Mouse (Mus musculus): Measurements from ENCODE around the gene Pxk. TPM values are rescaled to one million over a fixed set of nuclear protein-coding genes. Genes with fewer than 3 reads are reported as not detected.
"Not testable (repeated sequence)": the region's sequence is repeated elsewhere in the genome, so short reads cannot be mapped to it uniquely, and the experiment has no call there.

The Pxk gene
- polyA plus RNA-seq, 1 experiment = 19.8 TPM

GRCm38 (mm10) chr14:8164463-8164862, 66.5 kb downstream of the Pxk start:
- Histone ChIP-seq H3K4me3 (ENCODE audit: low read depth, low read length) (no peak overlapping the region), H3K27ac (ENCODE audit: insufficient read depth, low read length) (no peak overlapping the region), H3K27me3 (ENCODE audit: control insufficient read depth, insufficient read depth, low read length, poor library complexity, severe bottlenecking) (no peaks in the 10 kb centered on the region), H3K9ac (ENCODE audit: low read depth, poor library complexity, severe bottlenecking) (no peak overlapping the region), H3K4me1 (ENCODE audit: control insufficient read depth, insufficient read depth, low read length) (no peaks in the 10 kb centered on the region), H3K9me3 (replicated peaks; ENCODE audit: control insufficient read depth, insufficient read depth, low read length, poor library complexity, severe bottlenecking) (no peaks in the 10 kb centered on the region), H3K36me3 (ENCODE audit: control insufficient read depth, insufficient read depth, low read length, poor library complexity, severe bottlenecking) (peaks cover 48% of the 10 kb centered on the region)
- TF ChIP-seq CTCF (IDR thresholded peaks at IDR 0.05; ENCODE audit: low read depth, low read length) (no peak), EP300 (IDR thresholded peaks at IDR 0.05; ENCODE audit: insufficient read depth, low read depth, low read length) (no peak), POLR2A (IDR thresholded peaks at IDR 0.05; ENCODE audit: insufficient read depth, low read length) (no peak)

DNA sequence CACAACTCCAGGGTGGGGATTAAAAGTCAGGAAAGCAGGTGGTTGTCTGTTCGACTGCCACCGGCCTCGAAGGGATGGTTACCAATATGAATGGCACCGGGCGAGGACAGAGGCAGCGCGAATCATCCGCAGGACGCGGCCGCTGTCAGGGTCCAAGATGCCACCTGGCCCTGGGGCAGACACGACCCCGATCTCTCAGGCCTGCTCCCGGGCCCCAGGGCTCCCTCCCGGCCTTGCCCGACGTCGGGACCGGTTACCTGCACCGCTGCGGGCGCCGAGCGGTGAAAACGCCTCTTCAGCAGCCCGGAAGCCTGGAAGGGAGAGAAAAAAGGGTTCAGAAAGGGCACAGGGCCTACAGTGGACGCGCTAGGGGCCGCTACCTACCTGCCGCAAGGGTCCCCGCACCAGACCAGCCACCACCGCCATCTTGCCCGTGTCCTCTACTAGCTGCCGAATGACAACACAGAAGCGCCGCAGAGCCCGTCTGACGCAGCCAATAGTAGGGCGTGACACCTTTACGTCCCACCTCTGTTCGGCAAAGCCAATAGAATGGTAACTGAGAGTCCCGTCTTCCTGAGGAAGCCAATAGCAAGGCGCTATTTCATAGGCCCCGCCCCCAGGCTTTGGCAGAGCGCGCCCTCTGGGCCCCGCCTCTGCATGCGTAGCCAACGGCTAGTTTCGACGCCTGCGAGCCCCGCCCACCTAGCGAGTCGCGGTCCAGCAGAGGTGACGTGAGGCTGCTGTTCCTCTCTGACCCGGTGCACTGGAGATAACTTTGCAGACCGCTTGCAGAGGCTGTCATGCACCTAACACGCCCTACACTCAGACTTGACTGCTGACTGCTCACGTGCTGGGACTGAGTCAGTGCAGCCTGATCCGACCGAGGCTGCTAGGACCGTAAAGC, 74.7 kb downstream of the Pxk start, which contains the start of gene Pdhb:
Gene Pdhb (minus strand): TSS at position 519 of the 904 bp plus-strand sequence.
- Histone ChIP-seq H3K27ac (ENCODE audit: insufficient read depth, low read length) (peak within 1 kb of the TSS; percentile 57), H3K36me3 (ENCODE audit: control insufficient read depth, insufficient read depth, low read length, poor library complexity, severe bottlenecking) (peaks cover 19% of the 10 kb centered on the region), H3K4me1 (ENCODE audit: control insufficient read depth, insufficient read depth, low read length) (no peaks in the 10 kb centered on the region), H3K27me3 (ENCODE audit: control insufficient read depth, insufficient read depth, low read length, poor library complexity, severe bottlenecking) (no peaks in the 10 kb centered on the region), H3K4me3 (ENCODE audit: low read depth, low read length) (peak within 1 kb of the TSS; percentile 83), H3K9me3 (replicated peaks; ENCODE audit: control insufficient read depth, insufficient read depth, low read length, poor library complexity, severe bottlenecking) (no peaks in the 10 kb centered on the region; the same call in 1 of the 2 replicates), H3K9ac (ENCODE audit: low read depth, poor library complexity, severe bottlenecking) (peak within 1 kb of the TSS; percentile 84)
- TF ChIP-seq POLR2A (IDR thresholded peaks at IDR 0.05; ENCODE audit: insufficient read depth, low read length) (peak; percentile 58), CTCF (IDR thresholded peaks at IDR 0.05; ENCODE audit: low read depth, low read length) (no peak), EP300 (IDR thresholded peaks at IDR 0.05; ENCODE audit: insufficient read depth, low read depth, low read length) (peak; percentile 73; the same call in 1 of the 2 replicates)

- Histone ChIP-seq H3K4me3 (ENCODE audit: low read depth, low read length) (peak overlapping the region; percentile 79), H3K9ac (ENCODE audit: low read depth, poor library complexity, severe bottlenecking) (peak overlapping the region; percentile 27), H3K27ac (ENCODE audit: insufficient read depth, low read length) (peak overlapping the region; percentile 98), H3K36me3 (ENCODE audit: control insufficient read depth, insufficient read depth, low read length, poor library complexity, severe bottlenecking) (peaks cover 14% of the 10 kb centered on the region)
- H3K4me1 ChIP-seq (ENCODE audit: control insufficient read depth, insufficient read depth, low read length); H3K27me3 ChIP-seq (ENCODE audit: control insufficient read depth, insufficient read depth, low read length, poor library complexity, severe bottlenecking); H3K9me3 ChIP-seq (replicated peaks; ENCODE audit: control insufficient read depth, insufficient read depth, low read length, poor library complexity, severe bottlenecking): not testable (repeated sequence)
Observed at GRCm38 (mm10) chr14:8173542-8174250, 75.7 kb downstream of the Pxk start.

GRCm38 (mm10) chr14:8174634-8175033, 76.6 kb downstream of the Pxk start:
- Histone ChIP-seq H3K4me3 (ENCODE audit: low read depth, low read length) (no peak overlapping the region), H3K36me3 (ENCODE audit: control insufficient read depth, insufficient read depth, low read length, poor library complexity, severe bottlenecking) (peaks cover 7% of the 10 kb centered on the region), H3K9me3 (replicated peaks; ENCODE audit: control insufficient read depth, insufficient read depth, low read length, poor library complexity, severe bottlenecking) (no peaks in the 10 kb centered on the region; the same call in 1 of the 2 replicates), H3K4me1 (ENCODE audit: control insufficient read depth, insufficient read depth, low read length) (no peaks in the 10 kb centered on the region), H3K9ac (ENCODE audit: low read depth, poor library complexity, severe bottlenecking) (peak overlapping the region; percentile 66), H3K27me3 (ENCODE audit: control insufficient read depth, insufficient read depth, low read length, poor library complexity, severe bottlenecking) (no peaks in the 10 kb centered on the region), H3K27ac (ENCODE audit: insufficient read depth, low read length) (peak overlapping the region; percentile 98)
- TF ChIP-seq EP300 (IDR thresholded peaks at IDR 0.05; ENCODE audit: insufficient read depth, low read depth, low read length) = no peak
- TF ChIP-seq CTCF (IDR thresholded peaks at IDR 0.05; ENCODE audit: low read depth, low read length) = no peak

DNA sequence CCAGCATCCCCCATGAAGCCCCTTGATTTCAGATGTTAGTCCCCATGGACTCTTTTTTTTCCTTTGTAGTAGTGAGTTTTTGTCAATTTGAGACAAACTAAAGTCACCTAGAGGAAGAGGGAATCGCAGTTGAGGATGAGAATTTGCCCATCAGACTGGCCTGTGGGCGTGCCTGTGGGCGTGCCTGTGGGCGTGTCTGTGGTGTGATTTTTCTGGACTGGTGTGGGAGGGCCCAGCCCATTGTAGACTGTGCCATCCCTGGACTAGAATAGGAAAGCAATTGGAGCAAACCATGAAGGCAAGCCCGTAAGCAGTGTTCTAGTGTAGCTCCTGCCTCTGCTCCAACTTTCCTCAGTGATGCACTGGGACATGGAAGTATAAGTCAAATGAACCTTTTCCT, 78.2 kb downstream of the Pxk start:
- Histone ChIP-seq H3K36me3 (ENCODE audit: control insufficient read depth, insufficient read depth, low read length, poor library complexity, severe bottlenecking) (no peaks in the 10 kb centered on the region), H3K27ac (ENCODE audit: insufficient read depth, low read length) (no peak overlapping the region; the same call in 1 of the 2 replicates), H3K4me3 (ENCODE audit: low read depth, low read length) (no peak overlapping the region), H3K4me1 (ENCODE audit: control insufficient read depth, insufficient read depth, low read length) (no peaks in the 10 kb centered on the region), H3K9ac (ENCODE audit: low read depth, poor library complexity, severe bottlenecking) (no peak overlapping the region), H3K27me3 (ENCODE audit: control insufficient read depth, insufficient read depth, low read length, poor library complexity, severe bottlenecking) (no peaks in the 10 kb centered on the region), H3K9me3 (replicated peaks; ENCODE audit: control insufficient read depth, insufficient read depth, low read length, poor library complexity, severe bottlenecking) (no peaks in the 10 kb centered on the region; the same call in 1 of the 2 replicates)
- TF ChIP-seq CTCF (IDR thresholded peaks at IDR 0.05; ENCODE audit: low read depth, low read length) (no peak), POLR2A (IDR thresholded peaks at IDR 0.05; ENCODE audit: insufficient read depth, low read length) (no peak), EP300 (IDR thresholded peaks at IDR 0.05; ENCODE audit: insufficient read depth, low read depth, low read length) (no peak)

All from ES-Bruce4 (cell line).